Mouse (Mus musculus): Measurements from ENCODE around the gene BC049762. TPM values are rescaled to one million over a fixed set of nuclear protein-coding genes. Genes with fewer than 3 reads are reported as not detected.

BC049762 gene
- polyA plus RNA-seq, 1 experiment from 2014 or later: 0.33 TPM

GRCm38 (mm10) chr11:51214021-51214420 is 48.8 kb downstream of the BC049762 start:
- Histone ChIP-seq H3K4me2 (no peak overlapping the region), H3K27me3 (no peaks in the 10 kb centered on the region), H3K36me3 (no peaks in the 10 kb centered on the region), H3K4me1 (replicated peaks) (no peaks in the 10 kb centered on the region), H3K27ac (no peak overlapping the region), H3K9me3 (no peaks in the 10 kb centered on the region), H3K9ac (replicated peaks) (no peak overlapping the region), H3K4me3 (replicated peaks) (no peak overlapping the region)
- WGBS: 82% methylated on average over 7 of the region's 7 CpGs
- ATAC-seq (ENCODE audit: insufficient number of reproducible peaks, insufficient read depth, low FRiP score, low TSS enrichment, low read depth): no peak

GRCm38 (mm10) chr11:51211426-51211825 is 51.4 kb downstream of the BC049762 start:
- Histone ChIP-seq H3K4me2 (no peak overlapping the region), H3K4me1 (replicated peaks) (no peaks in the 10 kb centered on the region), H3K9ac (replicated peaks) (no peak overlapping the region), H3K27me3 (no peaks in the 10 kb centered on the region), H3K9me3 (no peaks in the 10 kb centered on the region), H3K36me3 (no peaks in the 10 kb centered on the region), H3K4me3 (replicated peaks) (no peak overlapping the region), H3K27ac (no peak overlapping the region)
- 93% methylated on average over 5 of the region's 5 CpGs for WGBS
- ATAC-seq (ENCODE audit: insufficient number of reproducible peaks, insufficient read depth, low FRiP score, low TSS enrichment, low read depth): no peak

GRCm38 (mm10) chr11:51207758-51208157 is 55.1 kb downstream of the BC049762 start:
- ATAC-seq (ENCODE audit: insufficient number of reproducible peaks, insufficient read depth, low FRiP score, low TSS enrichment, low read depth): no peak
- H3K4me2 ChIP-seq: no peak overlapping the region
- WGBS: 90% methylated on average over 3 of the region's 3 CpGs
- H3K9me3 ChIP-seq: peaks cover 4% of the 10 kb centered on the region; the same call in 1 of the 2 replicates
- no peak overlapping the region for H3K4me3 ChIP-seq (replicated peaks)
- no peaks in the 10 kb centered on the region for H3K27me3 ChIP-seq
- H3K36me3 ChIP-seq: no peaks in the 10 kb centered on the region
- no peak overlapping the region for H3K27ac ChIP-seq
- H3K9ac ChIP-seq (replicated peaks): no peak overlapping the region
- no peaks in the 10 kb centered on the region for H3K4me1 ChIP-seq (replicated peaks)

Other genes with a start within 250 kb of the BC049762 start
- gene Olfr54, start 248.8 kb downstream of the BC049762 start, polyA plus RNA-seq (2016; fragmentation: Nextera tagmentation; extraction: Ambion mirVana): not detected in 2 replicates
- gene Olfr1375, start 214.9 kb downstream of the BC049762 start, polyA plus RNA-seq (2016; fragmentation: Nextera tagmentation; extraction: Ambion mirVana): not detected in 2 replicates
- gene Zfp354a, start 203.8 kb downstream of the BC049762 start, polyA plus RNA-seq (2016; fragmentation: Nextera tagmentation; extraction: Ambion mirVana): 9.8 and 10.3 TPM in 2 replicates
- gene Gm12569, start 42.6 kb downstream of the BC049762 start, polyA plus RNA-seq (2016; fragmentation: Nextera tagmentation; extraction: Ambion mirVana): not detected in 2 replicates
- gene Clk4, start 1.3 kb downstream of the BC049762 start, polyA plus RNA-seq (2016; fragmentation: Nextera tagmentation; extraction: Ambion mirVana): 168 and 169 TPM in 2 replicates
- gene Col23a1, start 26.9 kb upstream of the BC049762 start, polyA plus RNA-seq (2016; fragmentation: Nextera tagmentation; extraction: Ambion mirVana): 29.4 and 31.0 TPM in 2 replicates